Mouse (Mus musculus): Measurements from ENCODE around the gene Vmn1r149.
"Not testable (repeated sequence)": the region's sequence is repeated elsewhere in the genome, so short reads cannot be mapped to it uniquely, and the experiment has no call there.

Gene Vmn1r149

GRCm38 (mm10) chr7:22438129-22438528 lies at the start of gene Vmn1r149:
TSS of gene Vmn1r149 (minus strand) at chr7:22438229.
- not testable (repeated sequence) for DNase-seq (ENCODE audit: low read depth, low spot score)

GRCm38 (mm10) chr7:22463975-22464374 lies 25.9 kb upstream of the Vmn1r149 start, which contains the start of gene Gm10665:
TSS of gene Gm10665 (minus strand) at chr7:22464075.
- not testable (repeated sequence) for DNase-seq (ENCODE audit: low read depth, low spot score)

DNA sequence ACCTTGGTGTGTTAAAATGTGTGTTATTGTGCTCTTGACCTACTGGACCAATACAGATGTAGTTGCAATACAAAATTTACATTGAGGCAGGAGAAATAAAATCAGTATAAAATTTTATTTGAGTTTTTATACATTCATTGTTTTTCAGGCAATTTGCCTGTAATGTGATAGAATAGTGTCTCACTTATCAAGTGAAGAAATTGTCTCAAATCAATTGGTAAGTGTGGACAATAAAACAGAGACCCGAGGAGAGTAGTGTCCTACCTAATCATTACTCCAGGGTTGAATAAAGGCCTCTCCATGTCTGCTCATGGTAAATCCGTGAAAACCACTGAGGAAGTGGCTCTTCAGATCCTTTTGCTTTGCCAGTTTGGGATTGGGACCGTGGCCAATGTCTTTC lies 24.7 kb downstream of the Vmn1r149 start, which contains the start of gene Vmn1r148:
Vmn1r148 (plus strand) TSS at position 301 of the 400 bp plus-strand sequence.
- DNase-seq (ENCODE audit: low read depth, low spot score), result not testable (repeated sequence)
